Mouse (Mus musculus) lung, adult 2 months (tissue): ENCODE measurements around the gene Smc6.

ENCODE experiments used
- CTCF ChIP-seq: fragments of 200-500 bp; IDR thresholded peaks from 2 replicates; pipeline ENCODE4 v1.5.1; 2011; ENCODE audit warnings: mild to moderate bottlenecking, low read length, control low read depth; ENCODE audit not compliant: insufficient read depth
- POLR2A ChIP-seq: fragments of 200-500 bp; IDR thresholded peaks from 2 replicates; pipeline ENCODE4 v1.6.1; 2011; ENCODE audit warnings: low read depth, mild to moderate bottlenecking, control low read depth, low read length, borderline replicate concordance; ENCODE audit errors: extremely low read depth

DNA sequence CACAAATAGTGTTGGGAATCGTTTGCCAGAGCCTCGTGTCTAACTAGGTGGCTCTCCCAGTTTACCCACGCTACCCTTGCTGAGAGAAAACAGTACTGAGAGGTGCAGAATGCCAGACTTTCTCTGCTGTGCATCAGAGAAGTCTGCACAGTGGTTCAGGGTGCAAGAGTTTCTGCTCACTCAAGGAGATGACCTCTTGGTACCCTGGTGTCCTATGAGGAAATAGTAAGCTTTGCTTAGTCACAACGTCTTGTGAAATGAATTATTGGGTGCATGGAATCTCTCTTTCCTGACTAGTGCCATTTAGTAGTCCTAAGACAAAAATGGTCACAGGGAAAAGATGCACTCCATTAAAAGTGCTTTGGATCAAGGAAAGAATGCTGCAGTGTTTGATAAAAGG lies 58.8 kb downstream of the Smc6 start:
- TF ChIP-seq CTCF (no peak), POLR2A (no peak)
